Mouse (Mus musculus): Measurements from ENCODE around the gene Lrrc4c. TPM values are rescaled to one million over a fixed set of nuclear protein-coding genes. Genes with fewer than 3 reads are reported as not detected.

Lrrc4c gene
- polyA plus RNA-seq, 2 experiments: 2.0 to 3.2 TPM

GRCm38 (mm10) chr2:97103398-97104162, 785.6 kb downstream of the Lrrc4c start:
- H3K4me3 ChIP-seq (replicated peaks; ENCODE audit: low read length): no peak overlapping the region
- WGBS: 47% methylated on average over 2 of the region's 2 CpGs
- no peak for TF ChIP-seq POLR2A (IDR thresholded peaks at IDR 0.05; ENCODE audit: borderline replicate concordance, extremely low read depth, insufficient read depth, insufficient read length)
- H3K36me3 ChIP-seq (ENCODE audit: control insufficient read depth, insufficient read depth, low read length): no peaks in the 10 kb centered on the region
- ATAC-seq (ENCODE audit: low FRiP score, low read depth): no peak
- no peak overlapping the region for H3K4me2 ChIP-seq (replicated peaks; ENCODE audit: low read depth, low read length, severe bottlenecking)
- no peak for DNase-seq (ENCODE audit: low spot score)
- no peak overlapping the region for H3K9ac ChIP-seq (ENCODE audit: low read depth, low read length, severe bottlenecking)
- H3K9me3 ChIP-seq (ENCODE audit: control insufficient read depth, low read length): no peaks in the 10 kb centered on the region
- no peaks in the 10 kb centered on the region for H3K27me3 ChIP-seq (ENCODE audit: control insufficient read depth, insufficient read depth, low read length)
- H3K4me1 ChIP-seq (ENCODE audit: control insufficient read depth, insufficient read depth, low read length): no peaks in the 10 kb centered on the region
- H3K27ac ChIP-seq (replicated peaks; ENCODE audit: low read depth, low read length): no peak overlapping the region

DNA sequence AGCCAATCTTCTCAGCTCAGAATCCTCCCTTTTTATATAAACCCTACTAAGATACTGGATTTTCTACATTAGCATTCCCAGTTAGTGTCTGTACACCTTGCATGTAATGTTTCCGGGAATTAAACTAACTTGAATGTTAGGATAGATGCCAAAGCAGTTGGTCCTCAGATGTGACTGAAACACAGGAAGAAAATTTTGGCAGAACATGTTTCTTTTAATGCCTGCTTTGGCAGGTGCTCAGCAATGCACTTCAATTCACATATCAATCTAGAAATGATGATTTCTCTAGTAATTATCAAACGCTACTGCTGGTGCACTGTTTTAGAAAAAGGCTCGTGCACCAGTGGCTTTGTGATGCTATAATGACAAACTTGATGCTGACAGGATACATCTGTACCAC, 806.3 kb downstream of the Lrrc4c start:
- DNase-seq (ENCODE audit: low spot score) (no peak), ATAC-seq (ENCODE audit: low FRiP score, low read depth) (no peak)
- no peak overlapping the region for H3K4me2 ChIP-seq (replicated peaks; ENCODE audit: low read depth, low read length, severe bottlenecking)
- H3K9ac ChIP-seq (ENCODE audit: low read depth, low read length, severe bottlenecking): no peak overlapping the region
- no peaks in the 10 kb centered on the region for H3K27me3 ChIP-seq (ENCODE audit: control insufficient read depth, insufficient read depth, low read length)
- H3K4me1 ChIP-seq (ENCODE audit: control insufficient read depth, insufficient read depth, low read length): no peaks in the 10 kb centered on the region
- H3K36me3 ChIP-seq (ENCODE audit: control insufficient read depth, insufficient read depth, low read length): no peaks in the 10 kb centered on the region
- H3K9me3 ChIP-seq (ENCODE audit: control insufficient read depth, low read length): no peaks in the 10 kb centered on the region
- 84% methylated on average over 3 of the region's 3 CpGs for WGBS
- TF ChIP-seq POLR2A (IDR thresholded peaks at IDR 0.05; ENCODE audit: borderline replicate concordance, extremely low read depth, insufficient read depth, insufficient read length): no peak
- no peak overlapping the region for H3K4me3 ChIP-seq (replicated peaks; ENCODE audit: low read length)
- H3K27ac ChIP-seq (replicated peaks; ENCODE audit: low read depth, low read length): no peak overlapping the region

GRCm38 (mm10) chr2:97138454-97138853, 820.5 kb downstream of the Lrrc4c start:
- Histone ChIP-seq H3K27ac (replicated peaks; ENCODE audit: low read depth, low read length) (no peak overlapping the region), H3K9ac (ENCODE audit: low read depth, low read length, severe bottlenecking) (no peak overlapping the region), H3K4me3 (replicated peaks; ENCODE audit: low read length) (no peak overlapping the region), H3K36me3 (ENCODE audit: control insufficient read depth, insufficient read depth, low read length) (no peaks in the 10 kb centered on the region), H3K9me3 (ENCODE audit: control insufficient read depth, low read length) (no peaks in the 10 kb centered on the region), H3K4me2 (replicated peaks; ENCODE audit: low read depth, low read length, severe bottlenecking) (no peak overlapping the region), H3K27me3 (ENCODE audit: control insufficient read depth, insufficient read depth, low read length) (no peaks in the 10 kb centered on the region), H3K4me1 (ENCODE audit: control insufficient read depth, insufficient read depth, low read length) (no peaks in the 10 kb centered on the region)
- TF ChIP-seq POLR2A (IDR thresholded peaks at IDR 0.05; ENCODE audit: borderline replicate concordance, extremely low read depth, insufficient read depth, insufficient read length): no peak
- WGBS: 84% methylated on average over 3 of the region's 3 CpGs
- no peak for DNase-seq (ENCODE audit: low spot score)
- ATAC-seq (ENCODE audit: low FRiP score, low read depth): no peak

- Histone ChIP-seq H3K36me3 (ENCODE audit: control insufficient read depth, insufficient read depth, low read length) (no peaks in the 10 kb centered on the region), H3K9ac (ENCODE audit: low read depth, low read length, severe bottlenecking) (no peak overlapping the region), H3K27ac (replicated peaks; ENCODE audit: low read depth, low read length) (no peak overlapping the region), H3K9me3 (ENCODE audit: control insufficient read depth, low read length) (no peaks in the 10 kb centered on the region), H3K4me3 (replicated peaks; ENCODE audit: low read length) (no peak overlapping the region), H3K27me3 (ENCODE audit: control insufficient read depth, insufficient read depth, low read length) (no peaks in the 10 kb centered on the region), H3K4me2 (replicated peaks; ENCODE audit: low read depth, low read length, severe bottlenecking) (no peak overlapping the region), H3K4me1 (ENCODE audit: control insufficient read depth, insufficient read depth, low read length) (no peaks in the 10 kb centered on the region)
- 88% methylated on average over 3 of the region's 3 CpGs for WGBS
- TF ChIP-seq POLR2A (IDR thresholded peaks at IDR 0.05; ENCODE audit: borderline replicate concordance, extremely low read depth, insufficient read depth, insufficient read length): no peak
- ATAC-seq (ENCODE audit: low FRiP score, low read depth) (no peak), DNase-seq (ENCODE audit: low spot score) (no peak)
Observed at GRCm38 (mm10) chr2:97151626-97152194, 833.7 kb downstream of the Lrrc4c start.

DNA sequence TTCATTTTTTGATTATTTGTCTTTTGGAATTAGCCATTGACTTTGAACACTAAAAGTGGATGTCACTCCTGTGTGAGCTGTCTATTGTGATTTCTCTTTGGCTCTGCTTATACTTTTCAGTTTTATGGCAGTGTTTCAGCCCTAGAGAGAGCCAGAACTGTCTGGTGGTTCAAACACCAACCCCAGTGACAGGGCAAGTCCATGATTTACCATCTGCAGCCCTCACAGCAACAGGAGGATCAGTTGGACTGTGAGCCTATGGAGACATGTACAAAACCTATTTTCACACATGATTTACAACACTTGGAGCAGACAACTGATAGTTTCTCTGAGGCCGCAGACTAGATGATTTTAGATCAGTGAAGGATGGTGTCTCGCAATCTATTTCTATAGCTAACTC, 847.8 kb downstream of the Lrrc4c start:
- DNase-seq (ENCODE audit: low spot score) (no peak), ATAC-seq (ENCODE audit: low FRiP score, low read depth) (no peak)
- H3K9me3 ChIP-seq (ENCODE audit: control insufficient read depth, low read length): no peaks in the 10 kb centered on the region
- H3K4me1 ChIP-seq (ENCODE audit: control insufficient read depth, insufficient read depth, low read length): no peaks in the 10 kb centered on the region
- no peak overlapping the region for H3K9ac ChIP-seq (ENCODE audit: low read depth, low read length, severe bottlenecking)
- H3K27me3 ChIP-seq (ENCODE audit: control insufficient read depth, insufficient read depth, low read length): no peaks in the 10 kb centered on the region
- H3K4me2 ChIP-seq (replicated peaks; ENCODE audit: low read depth, low read length, severe bottlenecking): no peak overlapping the region
- no peak for TF ChIP-seq POLR2A (IDR thresholded peaks at IDR 0.05; ENCODE audit: borderline replicate concordance, extremely low read depth, insufficient read depth, insufficient read length)
- 75% methylated on average over 2 of the region's 2 CpGs for WGBS
- no peaks in the 10 kb centered on the region for H3K36me3 ChIP-seq (ENCODE audit: control insufficient read depth, insufficient read depth, low read length)
- H3K27ac ChIP-seq (replicated peaks; ENCODE audit: low read depth, low read length): no peak overlapping the region
- H3K4me3 ChIP-seq (replicated peaks; ENCODE audit: low read length): no peak overlapping the region
